Mouse (Mus musculus) E14TG2a.4 (cell line): Measurements from ENCODE around the gene Rnf216.

ENCODE experiments used
- CTCF ChIP-seq: conservative IDR thresholded peaks from 2 replicates; pipeline ENCODE4 v1.5.1; 2014; ENCODE audit warnings: low read length
- NANOG ChIP-seq: IDR thresholded peaks from 2 replicates; pipeline ENCODE4 v1.6.1; 2014; ENCODE audit warnings: borderline replicate concordance, low read length, mixed read lengths
- POU5F1 ChIP-seq: IDR thresholded peaks from 2 replicates; pipeline ENCODE4 v1.6.1; 2014; ENCODE audit warnings: low read length, borderline replicate concordance

- TF ChIP-seq CTCF (no peak), NANOG (no peak), POU5F1 (no peak)
Observed at GRCm38 (mm10) chr5:142974598-142975121, 138.1 kb downstream of the Rnf216 start.
